Mouse (Mus musculus): Measurements from ENCODE around the gene Pml. TPM values are rescaled to one million over a fixed set of nuclear protein-coding genes. Genes with fewer than 3 reads are reported as not detected.

Gene Pml
- polyA plus RNA-seq, 1 experiment from 2014 or later: 13.7 TPM

Small RNA genes lying within 50 kb of the gene (microRNA-seq; reads per million reads assigned to microRNA genes)
- not detected for gene Mir6385 (ENCODE audit: insufficient number of aligned reads)

Other genes starting within 250 kb of the Pml start
- gene Cyp11a1, start 243.4 kb downstream of the Pml start, polyA plus RNA-seq (2014; fragmentation: Nextera tagmentation; extraction: Ambion mirVana): not detected in 2 replicates
- 18.0 and 21.8 TPM in 2 replicates for gene Stra6, start 186.0 kb downstream of the Pml start, polyA plus RNA-seq (2014; fragmentation: Nextera tagmentation; extraction: Ambion mirVana)
- gene Ccdc33, start 131.0 kb downstream of the Pml start, polyA plus RNA-seq (2014; fragmentation: Nextera tagmentation; extraction: Ambion mirVana): 0.88 and 1.1 TPM in 2 replicates
- gene Islr, start 45.5 kb downstream of the Pml start, polyA plus RNA-seq (2014; fragmentation: Nextera tagmentation; extraction: Ambion mirVana): 9.4 and 11.7 TPM in 2 replicates
- gene Islr2, start 45.5 kb downstream of the Pml start, polyA plus RNA-seq (2014; fragmentation: Nextera tagmentation; extraction: Ambion mirVana): 18.1 and 21.1 TPM in 2 replicates
- 37.6 and 39.4 TPM in 2 replicates for gene Stoml1, start 3.4 kb upstream of the Pml start, polyA plus RNA-seq (2014; fragmentation: Nextera tagmentation; extraction: Ambion mirVana)
- gene Loxl1, start 63.4 kb upstream of the Pml start, polyA plus RNA-seq (2014; fragmentation: Nextera tagmentation; extraction: Ambion mirVana): 10.2 and 13.0 TPM in 2 replicates
- not detected in 2 replicates for gene Tbc1d21, start 120.7 kb upstream of the Pml start, polyA plus RNA-seq (2014; fragmentation: Nextera tagmentation; extraction: Ambion mirVana)
- gene Insyn1, start 238.8 kb upstream of the Pml start, polyA plus RNA-seq (2014; fragmentation: Nextera tagmentation; extraction: Ambion mirVana): 2.4 and 3.4 TPM in 2 replicates

All from forebrain, embryonic 11.5 days (tissue).